Mouse (Mus musculus) heart, postnatal 0 days (tissue): ENCODE results near the gene Mettl21e.

Source experiments
- CTCF ChIP-seq: IDR thresholded peaks from 2 replicates; pipeline ENCODE4 v1.5.1; 2016; ENCODE audit warnings: antibody characterized with exemption, control low read depth, low read depth
- EP300 ChIP-seq: IDR thresholded peaks from 2 replicates; pipeline ENCODE4 v1.6.1; 2016; ENCODE audit warnings: antibody characterized with exemption, low read depth

GRCm38 (mm10) chr1:44218876-44219275 is at the start of gene Mettl21e:
- TF ChIP-seq CTCF: no peak
- no peak for TF ChIP-seq EP300
